Mouse (Mus musculus) embryonic facial prominence, embryonic 13.5 days (tissue): ENCODE data around the gene Rock2. TPM values are rescaled to one million over a fixed set of nuclear protein-coding genes. Genes with fewer than 3 reads are reported as not detected.

Experiments used
- ATAC-seq: fragments of 200-750 bp; cut with Nextera tagmentation; 2 replicates; pipeline ENCODE4 v1.8.0; 2017; ENCODE audit warnings: low read depth; ENCODE audit not compliant: insufficient number of reproducible peaks, insufficient read depth, low FRiP score, low TSS enrichment
- H3K27ac ChIP-seq: fragments of 300-500 bp; sonication (generic); 2 replicates; pipeline ENCODE4 v1.5.1; 2015; ENCODE audit warnings: moderate library complexity, mild to moderate bottlenecking, inconsistent platforms
- H3K27me3 ChIP-seq: fragments of 300-500 bp; sonication (generic); 2 replicates; pipeline ENCODE4 v1.6.1; 2015; ENCODE audit warnings: mild to moderate bottlenecking, inconsistent platforms
- H3K36me3 ChIP-seq: fragments of 300-500 bp; sonication (generic); 2 replicates; pipeline ENCODE4 v1.6.1; 2015; ENCODE audit warnings: mild to moderate bottlenecking, inconsistent platforms
- H3K4me1 ChIP-seq: fragments of 300-500 bp; sonication (generic); 2 replicates; pipeline ENCODE4 v1.6.1; 2015; ENCODE audit warnings: inconsistent platforms
- H3K4me2 ChIP-seq: fragments of 300-500 bp; sonication (generic); 2 replicates; pipeline ENCODE4 v1.6.1; 2015; ENCODE audit warnings: moderate library complexity, mild to moderate bottlenecking, inconsistent platforms
- H3K4me3 ChIP-seq: fragments of 300-500 bp; sonication (generic); 2 replicates; pipeline ENCODE4 v1.5.1; 2015; ENCODE audit warnings: mild to moderate bottlenecking, inconsistent platforms
- H3K9ac ChIP-seq: fragments of 300-500 bp; sonication (generic); 2 replicates; pipeline ENCODE4 v1.6.1; 2015; ENCODE audit warnings: mild to moderate bottlenecking, inconsistent platforms
- H3K9me3 ChIP-seq: fragments of 300-500 bp; sonication (generic); 2 replicates; pipeline ENCODE4 v1.6.1; 2016; ENCODE audit warnings: inconsistent platforms
- WGBS: fragments of 180-500 bp; shearing (Covaris S2); methylation state at CpG from one replicate; pipeline ENCODE4 v1.1.7; 2015; ENCODE audit warnings: mixed read lengths; 5-methylcytosine and 5-hydroxymethylcytosine counted together
- polyA plus RNA-seq: library from polyadenylated mRNA; unstranded; fragments of >200 nt; fragmentation: Nextera tagmentation; extraction: Ambion mirVana; gene quantifications from 2 replicates; pipeline ENCODE4 v1.2.1, GENCODE M21; 2015

Gene Rock2
- polyA plus RNA-seq, 1 experiment from 2014 or later = 14.6 TPM

DNA sequence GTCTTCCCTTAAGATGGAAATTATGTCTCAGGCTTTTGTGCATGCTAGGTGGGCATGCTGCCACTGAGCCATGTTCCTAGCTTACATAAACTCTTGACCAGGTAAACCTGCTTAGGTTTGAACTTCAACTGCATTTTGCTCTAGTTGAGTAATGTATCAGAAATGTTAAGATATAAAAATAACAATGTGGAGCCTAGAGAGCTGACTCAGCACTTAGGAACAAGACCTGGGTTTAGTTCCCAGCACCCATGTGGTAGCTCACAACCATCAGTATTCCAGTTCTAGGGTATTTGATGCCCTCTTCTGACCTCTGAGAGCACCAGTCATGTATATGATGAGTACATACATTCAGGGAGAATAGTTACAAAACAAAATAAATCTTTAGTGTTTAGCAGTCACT lies 82.4 kb downstream of the Rock2 start:
- Histone ChIP-seq H3K36me3 (peaks cover 81% of the 10 kb centered on the region), H3K9ac (no peak overlapping the region), H3K27ac (no peak overlapping the region), H3K27me3 (no peaks in the 10 kb centered on the region), H3K9me3 (no peaks in the 10 kb centered on the region), H3K4me2 (no peak overlapping the region), H3K4me1 (no peaks in the 10 kb centered on the region), H3K4me3 (no peak overlapping the region)
- ATAC-seq = no peak

DNA sequence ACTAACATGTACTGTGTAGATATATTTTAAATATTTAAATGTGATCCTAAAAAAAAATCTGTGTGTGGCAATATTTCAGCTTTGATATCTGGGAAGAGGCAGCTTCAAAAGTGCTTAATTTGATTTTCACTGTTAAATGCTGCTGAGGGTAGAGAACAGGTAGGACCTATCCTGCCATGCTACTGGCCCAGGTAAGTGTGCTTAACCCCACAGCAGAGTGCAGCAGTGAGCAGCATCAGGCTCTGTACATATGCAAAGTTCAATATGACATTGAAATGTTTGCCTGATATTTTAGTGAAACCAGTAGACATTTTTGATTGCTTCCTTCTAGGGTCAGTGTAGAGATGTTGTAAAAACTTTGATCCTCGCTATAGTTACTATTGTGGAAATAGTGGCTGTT lies 91.1 kb downstream of the Rock2 start:
- whole genome bisulfite sequencing = 88% methylated on average over 1 of the region's 1 CpGs
- ATAC-seq = no peak

DNA sequence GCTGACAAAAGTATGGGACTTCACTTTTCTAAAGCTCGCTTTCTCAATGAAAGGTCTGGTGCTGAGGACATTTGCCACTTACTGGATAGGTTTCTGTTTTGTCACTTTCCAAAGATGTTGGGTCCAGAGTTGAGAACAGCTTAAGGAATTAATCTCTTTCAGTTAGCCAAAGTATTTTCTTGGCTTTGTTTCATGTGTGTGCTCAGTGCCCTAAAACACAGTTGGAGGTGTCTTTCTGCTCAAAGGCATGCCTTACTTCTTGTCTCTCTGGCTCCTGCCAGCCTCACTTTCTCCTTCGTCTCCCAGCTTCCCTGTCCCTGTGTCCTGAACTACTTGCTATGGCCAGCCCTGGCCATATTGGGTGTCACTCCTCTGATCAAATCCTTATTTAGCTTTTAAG lies 96.7 kb downstream of the Rock2 start:
- no peak overlapping the region for H3K9ac ChIP-seq
- WGBS = 80% methylated on average over 2 of the region's 2 CpGs
- H3K27me3 ChIP-seq = no peaks in the 10 kb centered on the region
- no peaks in the 10 kb centered on the region for H3K4me1 ChIP-seq
- H3K36me3 ChIP-seq = peaks cover 11% of the 10 kb centered on the region
- no peak overlapping the region for H3K4me3 ChIP-seq
- no peak overlapping the region for H3K4me2 ChIP-seq
- no peaks in the 10 kb centered on the region for H3K9me3 ChIP-seq
- H3K27ac ChIP-seq = no peak overlapping the region
- ATAC-seq = no peak

More for the DNA sequence above, 91.1 kb downstream of the Rock2 start:
- Histone ChIP-seq H3K36me3 (peaks cover 29% of the 10 kb centered on the region), H3K4me1 (no peaks in the 10 kb centered on the region), H3K4me2 (no peak overlapping the region), H3K27me3 (no peaks in the 10 kb centered on the region), H3K9ac (no peak overlapping the region), H3K9me3 (no peaks in the 10 kb centered on the region), H3K4me3 (no peak overlapping the region), H3K27ac (no peak overlapping the region)

DNA sequence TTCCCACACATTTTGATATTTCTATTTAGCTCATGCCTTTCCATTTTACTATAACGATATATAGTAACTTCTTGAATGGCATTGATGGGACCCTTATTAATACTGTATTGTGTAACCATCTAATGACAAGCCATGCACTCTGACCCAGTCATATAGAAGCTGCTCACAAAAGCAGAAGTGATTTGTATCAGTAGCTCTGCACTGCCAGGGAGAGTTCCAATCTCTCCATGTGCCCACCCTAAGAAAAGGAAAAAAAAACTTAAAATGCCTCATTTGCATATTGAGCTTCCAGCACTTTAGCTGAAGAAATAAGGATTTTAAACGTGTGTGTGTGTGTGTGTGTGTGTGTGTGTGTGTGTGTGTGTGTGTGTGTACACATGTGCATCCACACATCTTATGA lies 97.7 kb downstream of the Rock2 start:
- ATAC-seq = no peak
- no peak overlapping the region for H3K4me2 ChIP-seq
- WGBS = 87% methylated on average over 2 of the region's 2 CpGs
- H3K4me1 ChIP-seq = no peaks in the 10 kb centered on the region
- no peak overlapping the region for H3K9ac ChIP-seq
- peaks cover 7% of the 10 kb centered on the region; the same call in 1 of the 2 replicates for H3K36me3 ChIP-seq
- H3K4me3 ChIP-seq = no peak overlapping the region
- H3K27me3 ChIP-seq = no peaks in the 10 kb centered on the region
- H3K27ac ChIP-seq = no peak overlapping the region
- H3K9me3 ChIP-seq = no peaks in the 10 kb centered on the region

DNA sequence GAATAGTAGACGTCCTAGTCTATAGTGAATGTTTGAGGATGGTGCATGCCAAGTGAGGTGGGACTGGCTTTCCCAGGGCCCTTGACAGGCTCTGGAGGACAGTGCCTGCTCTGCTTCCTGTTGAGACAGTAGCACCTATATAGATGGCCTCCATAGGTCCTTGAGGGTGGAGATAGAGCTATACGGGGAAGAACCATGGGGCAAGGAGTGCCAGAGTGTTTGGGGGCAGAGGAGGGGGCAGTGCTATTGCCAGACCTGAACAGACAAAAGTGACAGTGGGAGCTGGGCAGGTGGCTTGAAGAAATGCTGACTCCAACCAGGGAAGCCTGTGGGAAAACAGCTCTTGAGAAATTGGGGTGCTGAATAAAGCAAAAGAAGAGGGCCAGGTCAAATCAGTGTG lies 99.6 kb downstream of the Rock2 start:
- ATAC-seq = no peak
- no peak overlapping the region for H3K4me2 ChIP-seq
- H3K36me3 ChIP-seq = peaks cover 2% of the 10 kb centered on the region; the same call in 1 of the 2 replicates

DNA sequence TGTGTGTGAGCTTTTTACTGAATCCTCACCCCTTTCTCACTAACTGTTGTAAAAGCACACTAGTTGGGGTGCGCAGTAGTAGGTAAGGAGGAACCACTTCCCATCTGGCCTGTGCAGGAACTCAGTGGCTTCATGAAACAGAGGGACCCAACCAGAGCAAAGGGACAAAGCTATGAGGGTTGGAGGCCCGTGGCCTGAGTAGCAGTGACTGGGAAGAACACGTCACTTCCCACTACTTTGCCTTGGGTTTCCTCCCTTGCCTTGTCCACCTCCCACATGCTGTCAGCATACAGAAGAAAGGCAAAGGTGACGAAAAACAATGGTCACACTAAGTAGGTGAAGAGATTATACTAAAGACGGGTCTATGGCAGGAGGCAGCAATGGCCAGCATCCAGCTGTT lies 101.6 kb downstream of the Rock2 start:
- Histone ChIP-seq H3K27me3 (peaks cover 6% of the 10 kb centered on the region), H3K4me2 (no peak overlapping the region), H3K4me1 (peaks cover 22% of the 10 kb centered on the region), H3K9ac (no peak overlapping the region), H3K9me3 (no peaks in the 10 kb centered on the region), H3K27ac (no peak overlapping the region), H3K4me3 (no peak overlapping the region), H3K36me3 (no peaks in the 10 kb centered on the region)
- no peak for ATAC-seq
- WGBS = 87% methylated on average over 5 of the region's 5 CpGs

More for the DNA sequence above, 99.6 kb downstream of the Rock2 start:
- Histone ChIP-seq H3K4me3 (no peak overlapping the region), H3K9me3 (no peaks in the 10 kb centered on the region), H3K9ac (no peak overlapping the region), H3K4me1 (peaks cover 16% of the 10 kb centered on the region), H3K27ac (no peak overlapping the region), H3K27me3 (no peaks in the 10 kb centered on the region; the same call in 1 of the 2 replicates)
- 83% methylated on average over 2 of the region's 2 CpGs for WGBS

DNA sequence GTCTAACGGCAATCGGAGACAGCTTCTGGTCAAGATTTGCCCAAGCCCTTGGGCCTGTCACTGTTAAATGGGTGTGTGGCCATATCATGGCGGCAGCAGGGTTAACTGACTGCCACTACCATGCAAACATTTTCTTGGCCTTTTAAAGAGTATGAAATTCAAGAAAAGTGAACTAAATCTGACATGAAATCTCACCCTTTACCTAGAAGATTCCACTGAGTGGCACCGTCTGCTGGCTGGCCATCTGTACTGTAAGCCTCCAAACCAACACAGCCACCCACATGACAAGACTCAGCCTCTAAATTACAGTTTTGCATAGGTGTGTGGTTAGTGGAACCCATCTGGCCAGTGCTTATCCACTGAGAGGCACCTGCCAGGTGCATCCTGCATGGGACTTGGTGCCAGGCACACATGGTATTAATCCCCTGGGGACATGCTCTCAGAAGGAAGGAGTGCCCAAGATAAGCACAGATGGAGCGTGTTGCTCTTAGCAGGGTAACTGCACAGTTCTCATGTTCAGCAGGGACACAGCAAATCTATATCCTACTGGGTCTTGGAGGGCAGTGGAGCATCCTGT lies 102.3 kb downstream of the Rock2 start:
- no peak overlapping the region for H3K4me3 ChIP-seq
- H3K4me2 ChIP-seq = no peak overlapping the region
- no peak for ATAC-seq
- 82% methylated on average over 5 of the region's 5 CpGs for WGBS
- no peak overlapping the region for H3K27ac ChIP-seq
- H3K9ac ChIP-seq = no peak overlapping the region
- peaks cover 11% of the 10 kb centered on the region for H3K27me3 ChIP-seq
- peaks cover 22% of the 10 kb centered on the region for H3K4me1 ChIP-seq
- H3K36me3 ChIP-seq = no peaks in the 10 kb centered on the region
- no peaks in the 10 kb centered on the region for H3K9me3 ChIP-seq

DNA sequence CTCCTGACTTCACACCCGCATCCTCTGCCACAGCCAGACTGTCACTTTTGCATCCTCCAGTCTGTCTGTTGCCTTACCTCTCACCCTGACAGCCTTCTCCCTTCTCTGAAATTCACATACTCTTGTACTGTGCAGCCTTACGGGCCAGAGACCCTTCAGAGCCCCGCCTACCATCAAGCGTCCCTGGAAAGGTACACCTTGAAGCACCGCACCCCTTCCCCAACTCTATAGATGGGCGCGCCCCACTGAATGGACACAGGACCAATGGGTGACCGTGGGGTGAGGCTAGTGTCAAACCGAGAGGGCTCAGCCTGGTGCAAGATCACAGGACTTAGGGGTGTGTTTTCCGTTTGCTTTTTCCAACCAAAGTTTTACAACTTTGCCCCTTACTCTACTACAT lies 104.5 kb downstream of the Rock2 start:
- Histone ChIP-seq H3K27ac (peak overlapping the region; percentile 39), H3K4me1 (peaks cover 22% of the 10 kb centered on the region), H3K36me3 (no peaks in the 10 kb centered on the region), H3K27me3 (peaks cover 13% of the 10 kb centered on the region), H3K4me2 (peak overlapping the region; percentile 84), H3K9ac (peak overlapping the region; percentile 67; the same call in 1 of the 2 replicates), H3K9me3 (no peaks in the 10 kb centered on the region), H3K4me3 (peak overlapping the region; percentile 60)
- WGBS = 7% methylated on average over 10 of the region's 10 CpGs
- ATAC-seq = no peak

DNA sequence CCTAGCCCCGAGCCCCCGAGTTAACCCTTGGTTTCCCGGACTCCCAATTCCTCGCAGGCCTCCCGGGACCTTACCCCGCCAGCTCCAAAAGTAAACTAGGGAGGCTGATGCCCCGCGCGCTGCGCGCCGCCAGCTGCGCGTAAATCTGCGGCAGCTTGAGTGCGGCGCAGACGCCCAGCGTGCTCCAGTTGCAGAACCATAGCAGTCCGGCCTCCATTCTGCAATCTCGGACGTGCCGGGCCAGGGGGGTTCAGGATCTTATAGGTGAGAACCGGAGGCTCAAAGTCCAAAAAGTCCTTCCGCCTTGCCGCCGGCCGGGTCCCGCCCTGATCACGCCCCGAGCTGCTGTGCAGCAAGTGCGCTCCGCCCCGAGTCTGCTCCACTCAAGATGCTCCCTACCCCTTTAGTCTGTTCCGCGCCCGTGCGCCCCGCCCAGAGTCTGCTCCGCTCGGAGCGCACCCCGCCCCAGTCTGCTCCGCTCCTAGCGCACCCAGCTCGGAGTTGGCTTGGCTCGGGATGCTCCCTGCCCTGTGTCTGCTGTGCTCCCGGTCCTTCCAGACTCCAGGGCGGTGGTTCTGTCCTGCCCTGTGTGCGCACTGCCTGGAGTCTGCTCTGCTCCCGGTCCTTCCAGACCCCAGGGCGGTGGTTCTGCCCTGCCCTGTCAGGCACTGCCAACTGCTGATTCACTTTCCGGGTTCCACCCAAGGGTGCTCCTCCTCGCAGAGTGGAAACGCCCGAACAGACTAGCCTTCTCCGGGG lies 105.2 kb downstream of the Rock2 start, which contains the start of gene Pqlc3:
Pqlc3 (minus strand) TSS at position 670 of the 759 bp plus-strand sequence.
- Histone ChIP-seq H3K9me3 (no peaks in the 10 kb centered on the region), H3K27ac (peak within 1 kb of the TSS; percentile 81), H3K36me3 (no peaks in the 10 kb centered on the region), H3K4me2 (peak within 1 kb of the TSS; percentile 84), H3K4me3 (peak within 1 kb of the TSS; percentile 60), H3K9ac (peak within 1 kb of the TSS; percentile 67), H3K27me3 (peaks cover 13% of the 10 kb centered on the region), H3K4me1 (peaks cover 22% of the 10 kb centered on the region)
- peak; percentile 86 for ATAC-seq
- WGBS = under 1% methylated on average over 57 of the region's 57 CpGs

DNA sequence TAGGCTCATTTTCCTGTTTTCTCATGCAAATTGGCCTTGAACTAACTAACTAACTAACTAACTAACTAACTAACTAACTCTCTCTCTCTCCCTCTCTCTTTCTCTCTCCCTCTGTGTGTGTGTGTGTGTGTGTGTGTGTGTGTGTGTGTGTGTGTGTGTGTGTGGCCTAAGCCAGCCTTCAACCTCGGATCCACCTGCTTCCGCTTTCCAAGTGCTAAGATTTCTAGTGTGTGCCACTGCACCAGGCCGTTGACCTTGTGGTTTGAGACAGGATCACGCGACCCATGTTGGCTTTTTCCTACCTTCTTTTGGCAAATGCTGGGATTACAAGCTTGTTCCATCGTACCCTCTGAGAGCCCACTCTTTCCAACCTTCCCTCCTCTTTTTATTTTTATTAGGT lies 105.9 kb downstream of the Rock2 start:
- no peak overlapping the region; the same call in 1 of the 2 replicates for H3K4me3 ChIP-seq

DNA sequence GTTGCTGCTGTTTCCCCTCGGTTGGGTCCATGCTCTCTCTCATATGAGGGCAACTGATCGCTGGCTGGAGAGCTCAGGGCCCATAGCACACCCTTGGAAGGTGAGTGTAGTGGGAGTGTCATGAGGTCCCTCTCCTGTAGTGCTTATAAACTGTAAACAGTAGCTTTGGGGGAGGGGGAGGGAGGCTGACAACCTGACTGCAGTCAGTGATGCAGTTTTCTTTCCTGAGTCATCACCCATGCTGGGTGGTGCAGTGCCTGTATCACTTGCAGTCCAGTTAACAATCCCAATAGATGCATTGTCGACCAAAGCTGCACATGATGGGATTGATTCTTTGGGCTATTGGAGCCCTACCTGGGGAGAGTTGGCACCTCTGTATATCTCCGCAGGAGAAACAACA lies 106.5 kb downstream of the Rock2 start:
- peaks cover 22% of the 10 kb centered on the region for H3K4me1 ChIP-seq
- no peak overlapping the region for H3K27ac ChIP-seq
- H3K27me3 ChIP-seq = peaks cover 13% of the 10 kb centered on the region
- H3K4me2 ChIP-seq = no peak overlapping the region
- H3K4me3 ChIP-seq = no peak overlapping the region
- no peaks in the 10 kb centered on the region for H3K36me3 ChIP-seq
- 49% methylated on average over 4 of the region's 4 CpGs for WGBS
- H3K9me3 ChIP-seq = no peaks in the 10 kb centered on the region
- H3K9ac ChIP-seq = no peak overlapping the region
- no peak for ATAC-seq

More for the DNA sequence above, 105.9 kb downstream of the Rock2 start:
- no peaks in the 10 kb centered on the region for H3K36me3 ChIP-seq
- peaks cover 13% of the 10 kb centered on the region for H3K27me3 ChIP-seq
- no peak overlapping the region for H3K9ac ChIP-seq
- peaks cover 22% of the 10 kb centered on the region for H3K4me1 ChIP-seq
- WGBS = 53% methylated on average over 6 of the region's 6 CpGs
- ATAC-seq = no peak
- no peak overlapping the region for H3K27ac ChIP-seq
- H3K9me3 ChIP-seq = no peaks in the 10 kb centered on the region
- H3K4me2 ChIP-seq = peak overlapping the region; percentile 84

DNA sequence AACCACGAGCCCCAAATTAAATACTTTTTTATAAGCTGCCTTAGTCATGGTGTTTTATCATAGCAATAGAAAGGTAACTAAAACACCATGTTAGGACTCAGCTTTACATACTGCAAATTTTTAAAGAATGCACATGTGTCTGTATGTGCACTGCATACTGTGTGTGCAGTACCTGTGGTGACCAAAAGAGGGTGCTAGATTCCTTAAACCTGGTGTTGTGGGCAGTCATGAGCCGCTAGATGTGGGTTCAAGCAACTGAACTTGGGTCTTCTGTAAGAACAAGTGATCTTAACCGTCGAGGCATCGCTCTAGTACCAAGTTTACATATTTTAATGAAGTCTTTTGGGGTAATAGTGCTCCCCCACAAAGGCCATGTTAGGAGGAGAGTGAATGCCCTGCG lies 114.8 kb downstream of the Rock2 start:
- H3K27ac ChIP-seq = no peak overlapping the region
- no peak for ATAC-seq
- H3K4me1 ChIP-seq = peaks cover 8% of the 10 kb centered on the region
- H3K4me2 ChIP-seq = no peak overlapping the region
- 93% methylated on average over 6 of the region's 6 CpGs for WGBS
- H3K9ac ChIP-seq = no peak overlapping the region
- H3K27me3 ChIP-seq = 0 out of 2 replicates have a peak, but pooled peaks cover 3% of the 10 kb centered on the region
- H3K36me3 ChIP-seq = no peaks in the 10 kb centered on the region
- no peak overlapping the region for H3K4me3 ChIP-seq
- H3K9me3 ChIP-seq = no peaks in the 10 kb centered on the region; the same call in 1 of the 2 replicates
